In the genomic region with DNA sequence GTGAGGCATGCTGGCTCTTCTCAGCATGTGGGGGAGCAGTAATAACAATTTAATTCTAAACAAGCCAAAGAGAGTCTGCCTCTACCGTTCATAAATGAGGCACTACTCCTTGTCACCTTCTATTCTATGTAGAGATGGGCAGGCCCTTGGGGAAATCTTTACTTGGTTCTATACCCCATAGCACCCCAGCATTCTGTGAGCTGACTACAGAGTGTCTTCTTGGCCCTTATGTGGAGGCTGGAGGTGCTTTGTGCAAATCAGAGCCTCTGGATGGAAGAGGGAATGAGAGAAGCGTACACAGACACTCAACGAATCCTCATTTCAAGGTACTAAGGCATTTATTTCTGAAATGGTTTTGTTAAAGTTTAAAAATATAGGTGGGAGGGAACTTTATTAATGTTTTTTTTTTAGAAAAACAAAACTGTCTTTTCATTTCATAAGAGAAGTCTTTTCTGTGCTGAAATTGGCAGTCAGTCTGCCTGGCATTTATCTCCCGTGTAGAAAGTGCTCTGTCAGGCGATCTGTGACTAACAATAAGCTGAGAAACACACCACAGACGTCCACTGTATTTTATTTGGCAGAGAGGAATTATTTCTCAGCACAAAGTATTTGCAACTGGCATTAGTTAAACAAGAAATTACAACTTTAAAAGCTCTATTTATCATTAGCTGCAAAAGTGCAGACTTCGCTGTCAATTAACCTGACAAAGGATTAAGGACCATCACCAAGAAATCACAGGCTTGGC, we compare ENCODE assay signal across 13 mouse cellular contexts. TPM values are rescaled to one million over a fixed set of nuclear protein-coding genes. Genes with fewer than 3 reads are reported as not detected.
DNase-seq lines count a peak whose midpoint lies in the region; ATAC-seq and TF ChIP-seq lines count a peak whose summit lies in the region.
"Had no signal": no experiment of that assay in that cellular context is flagged by ENCODE, and none has a peak within 500 bp of the region (broad histone marks: within the 10 kb centered on the region; RNA-seq: fewer than 3 reads in every experiment).

No protein-coding gene starts in this region.

- TF ChIP-seq CTCF in lung, postnatal 0 days (IDR thresholded peaks at IDR 0.05): no peak
- TF ChIP-seq CTCF in lung, adult 2 months (IDR thresholded peaks at IDR 0.05; ENCODE audit: insufficient read depth, low read length): no peak
- no peak for TF ChIP-seq CTCF in embryonic fibroblast, embryonic 13.5 days (IDR thresholded peaks at IDR 0.05; ENCODE audit: borderline replicate concordance, insufficient read depth, low read length)
- no peak for TF ChIP-seq CTCF in midbrain, postnatal 0 days (IDR thresholded peaks at IDR 0.05)

- H3K4me1 ChIP-seq in heart, embryonic 10.5 days: peaks cover 8% of the 10 kb centered on the region
- no peaks in the 10 kb centered on the region for H3K4me1 ChIP-seq in lung, postnatal 0 days (ENCODE audit: insufficient read depth, low read depth, low read length)
- no peaks in the 10 kb centered on the region; the same call in 1 of the 2 replicates for H3K4me1 ChIP-seq in lung, adult 2 months (ENCODE audit: control insufficient read depth, insufficient read depth, low read length)
- peaks cover 36% of the 10 kb centered on the region for H3K4me1 ChIP-seq in embryonic fibroblast, embryonic 13.5 days (ENCODE audit: control insufficient read depth, insufficient read depth, low read length)
- no peaks in the 10 kb centered on the region for H3K4me1 ChIP-seq in midbrain, postnatal 0 days (ENCODE audit: insufficient read depth, low read length)

- TF ChIP-seq EP300 in lung, postnatal 0 days (IDR thresholded peaks at IDR 0.05): no peak

- H3K9ac ChIP-seq in lung, postnatal 0 days (replicated peaks; ENCODE audit: low read depth): no peak overlapping the region
- H3K9ac ChIP-seq in midbrain, postnatal 0 days (replicated peaks; ENCODE audit: low read length, poor library complexity, severe bottlenecking): no peak overlapping the region
- H3K9ac ChIP-seq: neural tube, embryonic 13.5 days had no signal

- H3K9me3 ChIP-seq in heart, embryonic 10.5 days: no peaks in the 10 kb centered on the region
- no peaks in the 10 kb centered on the region for H3K9me3 ChIP-seq in lung, postnatal 0 days (ENCODE audit: low read length)
- H3K9me3 ChIP-seq in midbrain, postnatal 0 days (ENCODE audit: low read length): no peaks in the 10 kb centered on the region
- H3K9me3 ChIP-seq: neural tube, embryonic 13.5 days had no signal

- no peak overlapping the region for H3K4me2 ChIP-seq in lung, postnatal 0 days (replicated peaks; ENCODE audit: low read depth, low read length)
- H3K4me2 ChIP-seq in midbrain, postnatal 0 days (ENCODE audit: low read depth, low read length, poor library complexity, severe bottlenecking): no peak overlapping the region
- H3K4me2 ChIP-seq: neural tube, embryonic 13.5 days had no signal

- H3K36me3 ChIP-seq in heart, embryonic 10.5 days: no peaks in the 10 kb centered on the region
- no peaks in the 10 kb centered on the region for H3K36me3 ChIP-seq in lung, postnatal 0 days (ENCODE audit: insufficient read depth, low read length)
- H3K36me3 ChIP-seq in midbrain, postnatal 0 days (ENCODE audit: insufficient read depth, low read length): no peaks in the 10 kb centered on the region
- H3K36me3 ChIP-seq: neural tube, embryonic 13.5 days had no signal

- H3K4me3 ChIP-seq in heart, embryonic 10.5 days: no peak overlapping the region
- H3K4me3 ChIP-seq in lung, postnatal 0 days (ENCODE audit: low read depth, low read length): no peak overlapping the region
- no peak overlapping the region for H3K4me3 ChIP-seq in lung, adult 2 months (replicated peaks; ENCODE audit: extremely low read depth, low read depth, low read length)
- no peak overlapping the region for H3K4me3 ChIP-seq in embryonic fibroblast, embryonic 13.5 days (ENCODE audit: insufficient read depth, low read length)
- no peak overlapping the region for H3K4me3 ChIP-seq in midbrain, postnatal 0 days (ENCODE audit: low read depth, low read length)
- H3K4me3 ChIP-seq: erythroblast, embryonic 14.5 days; neural tube, embryonic 13.5 days had no signal

- ATAC-seq in lung, postnatal 0 days: no peak
- peak; percentile 56; the same call in 1 of the 2 replicates for ATAC-seq in midbrain, postnatal 0 days (ENCODE audit: low FRiP score)
- ATAC-seq: activated CD4-positive, CD25-positive, alpha-beta regulatory T cell, adult 4 months; intestine, embryonic 16.5 days had no signal

- WGBS in heart, embryonic 10.5 days: 59% methylated on average over 7 of the region's 7 CpGs
- 53% methylated on average over 7 of the region's 7 CpGs for WGBS in lung, postnatal 0 days
- WGBS in lung, adult 2 months: 58% methylated on average over 7 of the region's 7 CpGs
- 41% methylated on average over 7 of the region's 7 CpGs for WGBS in midbrain, postnatal 0 days

- H3K27ac ChIP-seq in heart, embryonic 10.5 days: peak overlapping the region; percentile 19; the same call in 1 of the 2 replicates
- H3K27ac ChIP-seq in lung, postnatal 0 days (ENCODE audit: low read length): no peak overlapping the region
- H3K27ac ChIP-seq in embryonic fibroblast, embryonic 13.5 days (ENCODE audit: insufficient read depth, low read length): peak overlapping the region; percentile 90
- H3K27ac ChIP-seq in midbrain, postnatal 0 days (ENCODE audit: low read depth, low read length): no peak overlapping the region
- H3K27ac ChIP-seq: neural tube, embryonic 13.5 days had no signal

- H3K27me3 ChIP-seq in heart, embryonic 10.5 days (ENCODE audit: insufficient read depth, poor library complexity, severe bottlenecking): no peaks in the 10 kb centered on the region
- no peaks in the 10 kb centered on the region for H3K27me3 ChIP-seq in lung, postnatal 0 days (replicated peaks; ENCODE audit: insufficient read depth, low read length)
- no peaks in the 10 kb centered on the region for H3K27me3 ChIP-seq in midbrain, postnatal 0 days (ENCODE audit: insufficient read depth, low read length)
- H3K27me3 ChIP-seq: neural tube, embryonic 13.5 days had no signal

- no peak for DNase-seq in heart, embryonic 10.5 days (ENCODE audit: low spot score)
- DNase-seq in heart, adult 8-10 months (ENCODE audit: low spot score): no peak
- peak; percentile 12 for DNase-seq in lung, postnatal 0 days (ENCODE audit: low spot score)
- DNase-seq in lung, adult 2 months: no peak
- peak; percentile 53 for DNase-seq in midbrain, postnatal 0 days (ENCODE audit: low spot score)
- DNase-seq in c-Kit-positive CD71-positive TER-119-positive erythroid progenitor cells, embryonic 14.5 days (ENCODE audit: low spot score): no peak
- DNase-seq in embryo, embryonic 11 days: no peak
- DNase-seq: thymus, postnatal 25 days had no signal

- TF ChIP-seq POLR2A in lung, adult 2 months (IDR thresholded peaks at IDR 0.05; ENCODE audit: borderline replicate concordance, extremely low read depth, low read depth, low read length): no peak
- no peak for TF ChIP-seq POLR2A in embryonic fibroblast, embryonic 13.5 days (IDR thresholded peaks at IDR 0.05; ENCODE audit: low read depth, low read length)

RNA-seq across cellular contexts. Expression of a gene that starts 33.2 kb away (rescaled TPM):
- 7.9 and 20.3 TPM in 2 replicates for polyA plus RNA-seq in heart, embryonic 10.5 days (2016; fragmentation: Nextera tagmentation; extraction: Ambion mirVana)
- 10 to 100 TPM; 29.1 to 33.6 (median 30.5) TPM for total RNA-seq in heart, adult 8-10 months (2022)
- polyA plus RNA-seq in lung, postnatal 0 days (2015; fragmentation: Nextera tagmentation; extraction: Ambion mirVana): 3.6 and 4.6 TPM in 2 replicates
- polyA plus RNA-seq in lung, adult 2 months (2012; rRNA removed): 2.9 and 6.4 TPM in 2 replicates
- 429 and 537 TPM in 2 replicates for polyA plus RNA-seq in embryonic fibroblast, embryonic 13.5 days (2011; ENCODE audit: insufficient read length, low read depth, missing spikeins)
- 6.0 and 7.8 TPM in 2 replicates for total RNA-seq in midbrain, postnatal 0 days (2014; rRNA removed)
- 4.2 and 4.3 TPM in 2 replicates for polyA plus RNA-seq in midbrain, postnatal 0 days (2015; fragmentation: Nextera tagmentation; extraction: Ambion mirVana)
- polyA plus RNA-seq: erythroblast, embryonic 14.5 days had no signal

Comparison
In these comparisons a context has a peak if more than half of its experiments do, and no peak if none do; other contexts are left out.
1. DNase-seq: peak in lung, postnatal 0 days (single experiment) and midbrain, postnatal 0 days (single experiment); none in heart, embryonic 10.5 days (single experiment), heart, adult 8-10 months (single experiment), lung, adult 2 months (single experiment), c-Kit-positive CD71-positive TER-119-positive erythroid progenitor cells, embryonic 14.5 days (single experiment) and embryo, embryonic 11 days (single experiment).
2. H3K27ac ChIP-seq: peak in heart, embryonic 10.5 days (single experiment) and embryonic fibroblast, embryonic 13.5 days (single experiment); none in lung, postnatal 0 days (single experiment) and midbrain, postnatal 0 days (single experiment).
3. RNA of a gene that starts 33.2 kb away (polyA plus RNA-seq): 429 to 537 TPM in embryonic fibroblast, embryonic 13.5 days; 7.9 to 20.3 TPM in heart, embryonic 10.5 days, 2.9 to 6.4 TPM in lung, adult 2 months, 4.2 to 4.3 TPM in midbrain, postnatal 0 days and 3.6 to 4.6 TPM in lung, postnatal 0 days; every median in the first group is over 10 times any median in the second.